24 mouse cellular contexts compared by ENCODE assay signal in the genomic region with DNA sequence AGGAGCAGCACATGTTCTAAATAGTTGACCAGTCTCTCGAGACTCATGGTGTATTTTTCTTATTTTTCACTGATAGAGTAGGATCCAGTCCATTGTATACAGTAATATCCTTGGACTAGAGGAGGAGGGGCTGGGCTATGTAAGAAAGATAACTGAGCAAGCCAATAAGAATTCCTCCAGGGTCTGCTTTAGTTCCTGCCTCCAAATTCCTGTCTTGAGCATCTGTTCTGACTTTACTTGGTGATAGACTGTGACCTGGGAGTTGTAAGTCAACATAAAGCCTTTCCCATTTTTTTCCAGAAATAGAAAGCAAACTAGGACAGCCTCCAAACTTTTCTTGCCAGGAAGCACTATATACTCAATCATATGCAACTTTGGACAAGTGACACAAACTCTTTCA.
A peak's percentile ranks its signal among the peaks of the same experiment; 100 is the strongest.
DNase-seq lines count a peak whose midpoint lies in the region; ATAC-seq and TF ChIP-seq lines count a peak whose summit lies in the region.
"Had no signal": no experiment of that assay in that cellular context is flagged by ENCODE, and none has a peak within 500 bp of the region (broad histone marks: within the 10 kb centered on the region; RNA-seq: fewer than 3 reads in every experiment).

No protein-coding gene starts in this region.

- no peak for TF ChIP-seq CTCF in forebrain, postnatal 0 days (IDR thresholded peaks at IDR 0.05; ENCODE audit: low read depth)
- TF ChIP-seq CTCF in brain, embryonic 14.5 days (IDR thresholded peaks at IDR 0.05; ENCODE audit: borderline replicate concordance, extremely low read depth, insufficient read depth, insufficient read length), result no peak

- H3K27ac ChIP-seq in forebrain, embryonic 16.5 days (ENCODE audit: low read length), result no peak overlapping the region
- no peak overlapping the region for H3K27ac ChIP-seq in forebrain, embryonic 14.5 days (ENCODE audit: low read depth, low read length)
- no peak overlapping the region for H3K27ac ChIP-seq in forebrain, postnatal 0 days (ENCODE audit: low read depth, low read length)
- H3K27ac ChIP-seq in forebrain, embryonic 13.5 days, result no peak overlapping the region
- H3K27ac ChIP-seq in heart, embryonic 11.5 days (ENCODE audit: low read depth, low read length), result no peak overlapping the region

- H3K4me2 ChIP-seq in forebrain, embryonic 16.5 days (ENCODE audit: low read length), result no peak overlapping the region
- no peak overlapping the region for H3K4me2 ChIP-seq in forebrain, embryonic 14.5 days (ENCODE audit: low read length)
- H3K4me2 ChIP-seq in forebrain, postnatal 0 days (ENCODE audit: low read depth), result no peak overlapping the region
- H3K4me2 ChIP-seq in forebrain, embryonic 13.5 days, result no peak overlapping the region
- no peak overlapping the region for H3K4me2 ChIP-seq in heart, embryonic 11.5 days

- WGBS in forebrain, embryonic 16.5 days, result 78% methylated on average over 1 of the region's 1 CpGs
- 67% methylated on average over 1 of the region's 1 CpGs for WGBS in forebrain, embryonic 14.5 days
- WGBS in forebrain, postnatal 0 days, result 71% methylated on average over 1 of the region's 1 CpGs
- 88% methylated on average over 1 of the region's 1 CpGs for WGBS in forebrain, embryonic 13.5 days
- WGBS in heart, embryonic 11.5 days (ENCODE audit: insufficient replicate concordance), result 71% methylated on average over 1 of the region's 1 CpGs

- no peak overlapping the region for H3K4me3 ChIP-seq in forebrain, embryonic 16.5 days (replicated peaks; ENCODE audit: low read length)
- H3K4me3 ChIP-seq in forebrain, embryonic 14.5 days (ENCODE audit: low read depth, low read length), result no peak overlapping the region
- H3K4me3 ChIP-seq in forebrain, postnatal 0 days (ENCODE audit: low read depth, low read length), result no peak overlapping the region
- no peak overlapping the region for H3K4me3 ChIP-seq in forebrain, embryonic 13.5 days
- H3K4me3 ChIP-seq in heart, embryonic 11.5 days (ENCODE audit: low read depth, low read length), result no peak overlapping the region

- no peak overlapping the region for H3K9ac ChIP-seq in forebrain, embryonic 16.5 days (replicated peaks; ENCODE audit: low read depth, low read length)
- no peak overlapping the region for H3K9ac ChIP-seq in forebrain, embryonic 14.5 days (ENCODE audit: low read length)
- H3K9ac ChIP-seq in forebrain, postnatal 0 days, result no peak overlapping the region
- no peak overlapping the region for H3K9ac ChIP-seq in forebrain, embryonic 13.5 days
- no peak overlapping the region for H3K9ac ChIP-seq in heart, embryonic 11.5 days (ENCODE audit: low read depth, low read length)

- no peaks in the 10 kb centered on the region for H3K27me3 ChIP-seq in forebrain, embryonic 16.5 days (replicated peaks; ENCODE audit: control insufficient read depth, insufficient read depth, low read length)
- no peaks in the 10 kb centered on the region for H3K27me3 ChIP-seq in forebrain, embryonic 14.5 days (replicated peaks; ENCODE audit: control insufficient read depth, insufficient read depth, low read length)
- no peaks in the 10 kb centered on the region for H3K27me3 ChIP-seq in forebrain, postnatal 0 days (ENCODE audit: insufficient read depth, low read length)
- H3K27me3 ChIP-seq in forebrain, embryonic 13.5 days, result no peaks in the 10 kb centered on the region
- no peaks in the 10 kb centered on the region for H3K27me3 ChIP-seq in heart, embryonic 11.5 days (ENCODE audit: control insufficient read depth, insufficient read depth, low read length)
- H3K27me3 ChIP-seq: CH12.LX, Patski had no signal

- peak; percentile 58 for ATAC-seq in forebrain, embryonic 16.5 days
- no peak for ATAC-seq in forebrain, embryonic 14.5 days
- ATAC-seq in forebrain, postnatal 0 days, result peak; percentile 63
- ATAC-seq in forebrain, embryonic 13.5 days, result no peak
- ATAC-seq in heart, embryonic 11.5 days (replicated peaks; ENCODE audit: insufficient number of reproducible peaks, low FRiP score, low TSS enrichment), result no peak
- ATAC-seq: activated CD4-positive, CD25-positive, alpha-beta regulatory T cell, adult 4 months; CD4-positive, CD25-positive, alpha-beta regulatory T cell, adult 4 months; Patski had no signal

- no peaks in the 10 kb centered on the region for H3K4me1 ChIP-seq in forebrain, embryonic 16.5 days (replicated peaks; ENCODE audit: control insufficient read depth, insufficient read depth, low read length)
- H3K4me1 ChIP-seq in forebrain, embryonic 14.5 days (ENCODE audit: control insufficient read depth, insufficient read depth, low read length), result no peaks in the 10 kb centered on the region
- no peaks in the 10 kb centered on the region for H3K4me1 ChIP-seq in forebrain, postnatal 0 days (ENCODE audit: insufficient read depth)
- H3K4me1 ChIP-seq in forebrain, embryonic 13.5 days, result no peaks in the 10 kb centered on the region
- H3K4me1 ChIP-seq in heart, embryonic 11.5 days (ENCODE audit: control insufficient read depth, insufficient read depth, low read length), result no peaks in the 10 kb centered on the region

- DNase-seq in forebrain, embryonic 14.5 days (ENCODE audit: low spot score), result no peak
- peak; percentile 41 for DNase-seq in forebrain, postnatal 0 days
- peak; percentile 8 for DNase-seq in brain, embryonic 14.5 days (ENCODE audit: low read depth)
- peak; percentile 40 for DNase-seq in brain, embryonic 18.5 days (ENCODE audit: low read depth, low spot score)
- no peak for DNase-seq in thymus, postnatal 4 days
- DNase-seq: adrenal gland, adult 2 months; adrenal gland, adult 8-10 months; adrenal gland, postnatal 10 days; adrenal gland, postnatal 14 days; adrenal gland, postnatal 25 days; adrenal gland, postnatal 36 days; B cell, adult 2 months; cerebellum, adult 11 months; cerebellum, adult 11-12 months; cerebellum, adult 18-20 months; cerebellum, adult 2 months had no signal

- no peaks in the 10 kb centered on the region for H3K9me3 ChIP-seq in forebrain, embryonic 16.5 days (ENCODE audit: control insufficient read depth, low read length)
- no peaks in the 10 kb centered on the region for H3K9me3 ChIP-seq in forebrain, embryonic 14.5 days (replicated peaks; ENCODE audit: control insufficient read depth, low read length)
- no peaks in the 10 kb centered on the region for H3K9me3 ChIP-seq in forebrain, postnatal 0 days (ENCODE audit: low read length)
- H3K9me3 ChIP-seq in forebrain, embryonic 13.5 days (replicated peaks), result no peaks in the 10 kb centered on the region
- no peaks in the 10 kb centered on the region; the same call in 1 of the 2 replicates for H3K9me3 ChIP-seq in heart, embryonic 11.5 days (replicated peaks; ENCODE audit: control insufficient read depth, low read length)
- H3K9me3 ChIP-seq: G1E had no signal

- H3K36me3 ChIP-seq in forebrain, embryonic 16.5 days (ENCODE audit: control insufficient read depth, insufficient read depth), result no peaks in the 10 kb centered on the region
- H3K36me3 ChIP-seq in forebrain, embryonic 14.5 days (ENCODE audit: control insufficient read depth, insufficient read depth, low read length), result no peaks in the 10 kb centered on the region
- H3K36me3 ChIP-seq in forebrain, postnatal 0 days (ENCODE audit: insufficient read depth), result no peaks in the 10 kb centered on the region
- H3K36me3 ChIP-seq in forebrain, embryonic 13.5 days (ENCODE audit: poor library complexity, severe bottlenecking), result no peaks in the 10 kb centered on the region
- no peaks in the 10 kb centered on the region for H3K36me3 ChIP-seq in heart, embryonic 11.5 days (ENCODE audit: control insufficient read depth, insufficient read depth, low read length)
- H3K36me3 ChIP-seq: G1E had no signal

- no peak for TF ChIP-seq POLR2A in brain, embryonic 14.5 days (IDR thresholded peaks at IDR 0.05; ENCODE audit: borderline replicate concordance, extremely low read depth, insufficient read depth, insufficient read length, poor library complexity, severe bottlenecking)

Comparison
In these comparisons a context has a peak if more than half of its experiments do, and no peak if none do; other contexts are left out.
1. ATAC-seq: peak in forebrain, embryonic 16.5 days (single experiment) and forebrain, postnatal 0 days (single experiment); none in forebrain, embryonic 14.5 days (single experiment), forebrain, embryonic 13.5 days (single experiment) and heart, embryonic 11.5 days (single experiment).
2. DNase-seq: peak in forebrain, postnatal 0 days (single experiment), brain, embryonic 14.5 days (single experiment) and brain, embryonic 18.5 days (single experiment); none in forebrain, embryonic 14.5 days (single experiment) and thymus, postnatal 4 days (single experiment).